Mouse (Mus musculus) retina, postnatal 1 day (tissue): ENCODE measurements around the gene Cish.

ENCODE experiments used
- DNase-seq: peaks from one replicate; pipeline ENCODE4 v3.0.0-alpha.2; 2012

The Cish gene

GRCm38 (mm10) chr9:107278527-107279377 is 17.1 kb upstream of the Cish start:
- peak; percentile 71 for DNase-seq

- no peak for DNase-seq
Measured at GRCm38 (mm10) chr9:107279378-107280321, 16.2 kb upstream of the Cish start.

GRCm38 (mm10) chr9:107280322-107281027 is 15.4 kb upstream of the Cish start:
- DNase-seq, result no peak

GRCm38 (mm10) chr9:107281241-107281987 is 14.4 kb upstream of the Cish start:
- no peak for DNase-seq

- no peak for DNase-seq
Measured at GRCm38 (mm10) chr9:107282951-107283350, 12.9 kb upstream of the Cish start.

GRCm38 (mm10) chr9:107285009-107285408 is 10.8 kb upstream of the Cish start:
- DNase-seq, result no peak

- DNase-seq, result no peak
Measured at GRCm38 (mm10) chr9:107287294-107287693, 8.5 kb upstream of the Cish start.

GRCm38 (mm10) chr9:107288105-107288650 is 7.6 kb upstream of the Cish start:
- no peak for DNase-seq

GRCm38 (mm10) chr9:107288711-107289110 is 7.1 kb upstream of the Cish start:
- DNase-seq, result peak; percentile 22

GRCm38 (mm10) chr9:107289211-107290076 is 6.4 kb upstream of the Cish start, which contains the start of gene Mapkapk3:
Mapkapk3 (minus strand) TSS chr9:107289877.
- DNase-seq, result peak; percentile 91

- peak; percentile 80 for DNase-seq
Measured at GRCm38 (mm10) chr9:107290897-107291296, 4.9 kb upstream of the Cish start.

- DNase-seq, result peak; percentile 69
Measured at GRCm38 (mm10) chr9:107294249-107294648, 1.6 kb upstream of the Cish start.

- DNase-seq, result no peak
Measured at GRCm38 (mm10) chr9:107295616-107296015, 210 bp upstream of the Cish start.

- DNase-seq, result no peak
Measured at GRCm38 (mm10) chr9:107296041-107296440, 215 bp downstream of the Cish start.

GRCm38 (mm10) chr9:107296501-107296965 is 707 bp downstream of the Cish start:
- DNase-seq, result peak; percentile 96

- no peak for DNase-seq
Measured at GRCm38 (mm10) chr9:107297059-107297458, 1.2 kb downstream of the Cish start.

GRCm38 (mm10) chr9:107297658-107298057 is 1.8 kb downstream of the Cish start:
- DNase-seq, result no peak

- no peak for DNase-seq
Measured at GRCm38 (mm10) chr9:107298059-107298780, 2.4 kb downstream of the Cish start.

GRCm38 (mm10) chr9:107298876-107299275 is 3.0 kb downstream of the Cish start:
- DNase-seq, result no peak

- DNase-seq, result no peak
Measured at GRCm38 (mm10) chr9:107299783-107300182, 4.0 kb downstream of the Cish start.
